Mouse (Mus musculus) liver, postnatal 0 days (tissue): ENCODE data around the gene Gm20716.

Source experiments
- CTCF ChIP-seq: sonication (generic); IDR thresholded peaks from 2 replicates; pipeline ENCODE4 v1.5.1; 2016; ENCODE audit warnings: antibody characterized with exemption, low read depth
- EP300 ChIP-seq: IDR thresholded peaks from 2 replicates; pipeline ENCODE4 v1.6.1; 2016; ENCODE audit warnings: antibody characterized with exemption, low read depth, mild to moderate bottlenecking

- no peak for TF ChIP-seq CTCF
- no peak for TF ChIP-seq EP300
Observed at GRCm38 (mm10) chr2:168161514-168161971, 68.6 kb downstream of the Gm20716 start.
